Comparison of ENCODE assay signal across 8 mouse cellular contexts in the genomic region with DNA sequence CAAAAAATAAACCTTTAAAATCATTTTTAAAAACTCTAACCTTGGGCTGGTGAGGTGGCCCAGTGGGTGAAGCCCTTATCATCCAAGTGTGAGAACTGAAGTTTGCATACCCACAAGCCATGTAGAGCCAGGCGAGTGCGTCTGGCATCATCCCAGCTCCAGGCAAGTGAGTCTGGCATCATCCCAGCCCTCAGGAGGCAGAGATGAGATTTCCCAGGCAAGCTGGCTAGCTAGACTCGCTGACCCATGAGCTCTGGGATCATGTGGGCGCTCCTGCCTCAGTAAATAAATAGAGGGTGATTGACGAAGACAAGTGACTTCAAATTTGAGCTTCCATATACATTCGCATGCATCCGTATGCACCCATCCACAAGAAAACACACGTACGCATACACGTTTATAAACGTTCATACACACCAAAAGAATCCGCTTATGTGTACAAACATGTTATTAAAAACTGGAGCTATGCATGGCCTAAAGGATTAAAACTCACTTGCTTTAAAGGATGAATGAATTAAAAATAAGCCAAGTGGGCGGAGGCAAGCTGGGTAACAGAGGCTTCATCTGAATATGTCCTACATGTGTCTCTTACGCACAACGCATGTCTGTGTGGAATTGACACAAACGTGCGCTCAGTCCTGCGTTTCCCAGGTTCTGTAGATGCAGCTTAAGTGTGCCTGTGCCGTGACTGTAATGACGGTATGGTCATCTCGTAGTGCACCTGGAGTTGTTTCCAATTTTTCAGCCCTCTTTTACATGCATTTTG. TPM values are rescaled to one million over a fixed set of nuclear protein-coding genes. Genes with fewer than 3 reads are reported as not detected.
DNase-seq lines count a peak whose midpoint lies in the region; ATAC-seq lines count a peak whose summit lies in the region.

No protein-coding gene starts in this region.

- H3K36me3 ChIP-seq in forebrain, embryonic 13.5 days (ENCODE audit: poor library complexity, severe bottlenecking): no peaks in the 10 kb centered on the region
- no peaks in the 10 kb centered on the region for H3K36me3 ChIP-seq in hindbrain, embryonic 12.5 days
- peaks cover 21% of the 10 kb centered on the region for H3K36me3 ChIP-seq in limb, embryonic 13.5 days
- H3K36me3 ChIP-seq in midbrain, embryonic 16.5 days (ENCODE audit: control insufficient read depth, insufficient read depth, low read length): no peaks in the 10 kb centered on the region

- H3K4me3 ChIP-seq in forebrain, embryonic 13.5 days: no peak overlapping the region
- no peak overlapping the region for H3K4me3 ChIP-seq in hindbrain, embryonic 12.5 days
- H3K4me3 ChIP-seq in limb, embryonic 13.5 days: no peak overlapping the region
- H3K4me3 ChIP-seq in midbrain, embryonic 16.5 days (ENCODE audit: low read depth, low read length): no peak overlapping the region

- ATAC-seq in forebrain, embryonic 13.5 days: peak; percentile 30; the same call in 1 of the 2 replicates
- no peak; the same call in 1 of the 2 replicates for ATAC-seq in hindbrain, embryonic 12.5 days (ENCODE audit: low FRiP score)
- ATAC-seq in limb, embryonic 13.5 days (ENCODE audit: low FRiP score, low read depth): no peak
- 0 out of 2 replicates have a peak, but pooled peaks have one; percentile 15 for ATAC-seq in midbrain, embryonic 16.5 days
- no peak for ATAC-seq in granulocyte monocyte progenitor cell, adult 5-6 weeks (replicated peaks; ENCODE audit: poor library complexity, severe bottlenecking)

- peak; percentile 90 for DNase-seq in MN1 (ENCODE audit: low spot score)
- DNase-seq in adrenal gland, postnatal 25 days: peak; percentile 47
- no peak for DNase-seq in layer of hippocampus, adult 9-11 months

- H3K9me3 ChIP-seq in forebrain, embryonic 13.5 days (replicated peaks): no peaks in the 10 kb centered on the region
- no peaks in the 10 kb centered on the region for H3K9me3 ChIP-seq in hindbrain, embryonic 12.5 days (replicated peaks)
- no peaks in the 10 kb centered on the region for H3K9me3 ChIP-seq in limb, embryonic 13.5 days
- no peaks in the 10 kb centered on the region for H3K9me3 ChIP-seq in midbrain, embryonic 16.5 days (replicated peaks; ENCODE audit: control insufficient read depth, low read length, poor library complexity, severe bottlenecking)

- peak overlapping the region; percentile 50 for H3K4me2 ChIP-seq in forebrain, embryonic 13.5 days
- H3K4me2 ChIP-seq in hindbrain, embryonic 12.5 days (replicated peaks): peak overlapping the region; percentile 26; the same call in 1 of the 2 replicates
- peak overlapping the region; percentile 50 for H3K4me2 ChIP-seq in limb, embryonic 13.5 days (replicated peaks)
- no peak overlapping the region; the same call in 1 of the 2 replicates for H3K4me2 ChIP-seq in midbrain, embryonic 16.5 days (ENCODE audit: low read length)

- H3K27ac ChIP-seq in forebrain, embryonic 13.5 days: peak overlapping the region; percentile 82
- H3K27ac ChIP-seq in hindbrain, embryonic 12.5 days: peak overlapping the region; percentile 87
- H3K27ac ChIP-seq in limb, embryonic 13.5 days: peak overlapping the region; percentile 93
- H3K27ac ChIP-seq in midbrain, embryonic 16.5 days (ENCODE audit: low read length): peak overlapping the region; percentile 56

- WGBS in forebrain, embryonic 13.5 days: 70% methylated on average over 21 of the region's 21 CpGs
- 72% methylated on average over 21 of the region's 21 CpGs for WGBS in hindbrain, embryonic 12.5 days
- 62% methylated on average over 21 of the region's 21 CpGs for WGBS in limb, embryonic 13.5 days
- WGBS in midbrain, embryonic 16.5 days: 67% methylated on average over 21 of the region's 21 CpGs

- no peak overlapping the region for H3K9ac ChIP-seq in forebrain, embryonic 13.5 days
- peak overlapping the region; percentile 20; the same call in 1 of the 2 replicates for H3K9ac ChIP-seq in hindbrain, embryonic 12.5 days
- H3K9ac ChIP-seq in limb, embryonic 13.5 days: 0 out of 2 replicates have a peak overlapping the region, but pooled peaks have one; percentile 37
- no peak overlapping the region for H3K9ac ChIP-seq in midbrain, embryonic 16.5 days (ENCODE audit: low read depth, low read length)

- H3K4me1 ChIP-seq in forebrain, embryonic 13.5 days: peaks cover 36% of the 10 kb centered on the region
- H3K4me1 ChIP-seq in hindbrain, embryonic 12.5 days: peaks cover 31% of the 10 kb centered on the region
- peaks cover 76% of the 10 kb centered on the region for H3K4me1 ChIP-seq in limb, embryonic 13.5 days
- H3K4me1 ChIP-seq in midbrain, embryonic 16.5 days (ENCODE audit: control insufficient read depth, insufficient read depth, low read length): peaks cover 18% of the 10 kb centered on the region

- H3K27me3 ChIP-seq in forebrain, embryonic 13.5 days: no peaks in the 10 kb centered on the region
- no peaks in the 10 kb centered on the region for H3K27me3 ChIP-seq in hindbrain, embryonic 12.5 days
- H3K27me3 ChIP-seq in limb, embryonic 13.5 days: no peaks in the 10 kb centered on the region
- no peaks in the 10 kb centered on the region for H3K27me3 ChIP-seq in midbrain, embryonic 16.5 days (ENCODE audit: control insufficient read depth, insufficient read depth, low read depth, low read length)

RNA-seq across cellular contexts. Expression of a gene that starts 12.3 kb away (rescaled TPM):
- total RNA-seq in adrenal gland, postnatal 25 days (2021): 30.0 and 36.7 TPM in 2 replicates
- 5.5 and 5.6 TPM in 2 replicates for polyA plus RNA-seq in forebrain, embryonic 13.5 days (2015; fragmentation: Nextera tagmentation; extraction: Ambion mirVana)
- 27.0 and 29.3 TPM in 2 replicates for polyA plus RNA-seq in hindbrain, embryonic 12.5 days (2016; fragmentation: Nextera tagmentation; extraction: Ambion mirVana)
- 81.3 and 84.9 TPM in 2 replicates for polyA plus RNA-seq in limb, embryonic 13.5 days (2015; fragmentation: Nextera tagmentation; extraction: Ambion mirVana)
- 9.6 and 9.7 TPM in 2 replicates for polyA plus RNA-seq in midbrain, embryonic 16.5 days (2015; fragmentation: Nextera tagmentation; extraction: Ambion mirVana)
- not detected in 2 replicates for total RNA-seq in granulocyte monocyte progenitor cell, adult 5-6 weeks (2014; fragmentation: Nextera tagmentation)
- not detected in 2 replicates for total RNA-seq in granulocyte monocyte progenitor cell, adult 5-6 weeks (2017)

RNA-seq across cellular contexts. Expression of a gene that starts 43.3 kb away (rescaled TPM):
- total RNA-seq in adrenal gland, postnatal 25 days (2021): 20.6 and 37.9 TPM in 2 replicates
- polyA plus RNA-seq in forebrain, embryonic 13.5 days (2015; fragmentation: Nextera tagmentation; extraction: Ambion mirVana): 36.2 and 38.3 TPM in 2 replicates
- polyA plus RNA-seq in hindbrain, embryonic 12.5 days (2016; fragmentation: Nextera tagmentation; extraction: Ambion mirVana): 48.6 and 53.6 TPM in 2 replicates
- polyA plus RNA-seq in limb, embryonic 13.5 days (2015; fragmentation: Nextera tagmentation; extraction: Ambion mirVana): 162 and 169 TPM in 2 replicates
- polyA plus RNA-seq in midbrain, embryonic 16.5 days (2015; fragmentation: Nextera tagmentation; extraction: Ambion mirVana): 20.5 and 26.7 TPM in 2 replicates
- total RNA-seq in granulocyte monocyte progenitor cell, adult 5-6 weeks (2014; fragmentation: Nextera tagmentation): 0.70 and 4.5 TPM in 2 replicates
- total RNA-seq in granulocyte monocyte progenitor cell, adult 5-6 weeks (2017): 0.47 TPM in 1 of 2 replicates, not detected in the other

Comparison
In these comparisons a context has a peak if more than half of its experiments do, and no peak if none do; other contexts are left out.
1. ATAC-seq: peak in forebrain, embryonic 13.5 days (single experiment) and midbrain, embryonic 16.5 days (single experiment); none in hindbrain, embryonic 12.5 days (single experiment), limb, embryonic 13.5 days (single experiment) and granulocyte monocyte progenitor cell, adult 5-6 weeks (single experiment).
2. H3K9ac ChIP-seq: peak in hindbrain, embryonic 12.5 days (single experiment) and limb, embryonic 13.5 days (single experiment); none in forebrain, embryonic 13.5 days (single experiment) and midbrain, embryonic 16.5 days (single experiment).
3. Peak in every context shown above with its lines, with median percentiles within 50 percentile points of each other: H3K27ac ChIP-seq.